Mouse (Mus musculus) myocyte (in vitro differentiated cells): ENCODE data around the gene Kras. TPM values are rescaled to one million over a fixed set of nuclear protein-coding genes. Genes with fewer than 3 reads are reported as not detected.
A peak's percentile ranks its signal among the peaks of the same experiment; 100 is the strongest.

Experiments
- H3K27me3 ChIP-seq: one replicate; pipeline ENCODE4 v1.6.1; 2011; ENCODE audit not compliant: control insufficient read depth, insufficient read depth, insufficient read length
- H3K36me3 ChIP-seq: one replicate; pipeline ENCODE4 v1.6.1; 2011; ENCODE audit not compliant: control insufficient read depth, insufficient read depth
- H3K4me2 ChIP-seq: one replicate; pipeline ENCODE4 v1.6.1; 2011; ENCODE audit warnings: low read depth, control low read depth
- H3K4me3 ChIP-seq: one replicate; pipeline ENCODE4 v1.5.1; 2011; ENCODE audit warnings: mild to moderate bottlenecking, control low read depth, moderate library complexity
- H3K79me2 ChIP-seq: one replicate; pipeline ENCODE4 v1.6.1; 2011; ENCODE audit not compliant: control insufficient read depth, insufficient read depth
- H3ac ChIP-seq: one replicate; pipeline ENCODE4 v1.6.1; 2011; ENCODE audit not compliant: control insufficient read depth, insufficient read length
- CEBPB ChIP-seq: IDR thresholded peaks from 2 replicates; pipeline ENCODE4 v1.6.1; 2011; ENCODE audit warnings: mild to moderate bottlenecking, moderate library complexity; ENCODE audit not compliant: poor library complexity, insufficient read depth, severe bottlenecking
- E2F4 ChIP-seq: IDR thresholded peaks from one replicate; pipeline ENCODE4 v1.6.1; 2011; ENCODE audit warnings: mild to moderate bottlenecking, control low read depth, moderate library complexity; ENCODE audit not compliant: insufficient read depth
- MAX ChIP-seq: IDR thresholded peaks from one replicate; pipeline ENCODE4 v1.6.1; 2011; ENCODE audit warnings: low read depth, mild to moderate bottlenecking, control low read depth
- MYOD1 ChIP-seq, 3 experiments: IDR thresholded peaks; one replicate each; pipeline ENCODE4 v1.6.1; 2011; ENCODE audit warnings: control low read depth in 2 of 3, low read depth in 2 of 3, mild to moderate bottlenecking in 2 of 3, moderate library complexity in 1 of 3; ENCODE audit not compliant: insufficient read length in 2 of 3, control insufficient read depth in 1 of 3
- MYOG ChIP-seq, 3 experiments: IDR thresholded peaks; one replicate each; pipeline ENCODE4 v1.6.1; 2011; ENCODE audit warnings: control low read depth in 2 of 3, low read depth in 2 of 3, mild to moderate bottlenecking in 2 of 3; ENCODE audit not compliant: insufficient read length in 2 of 3, control insufficient read depth in 1 of 3, insufficient read depth in 1 of 3
- POLR2A ChIP-seq: IDR thresholded peaks from one replicate; pipeline ENCODE4 v1.6.1; 2011; ENCODE audit warnings: low read depth, mild to moderate bottlenecking, control low read depth, moderate library complexity; ENCODE audit not compliant: insufficient read length
- POLR2AphosphoS2 ChIP-seq: IDR thresholded peaks from one replicate; pipeline ENCODE4 v1.6.1; 2011; ENCODE audit warnings: low read depth, control low read depth; ENCODE audit not compliant: insufficient read length
- REST ChIP-seq: IDR thresholded peaks from one replicate; pipeline ENCODE4 v1.6.1; 2011; ENCODE audit warnings: mild to moderate bottlenecking, control low read depth, moderate library complexity; ENCODE audit not compliant: insufficient read depth, insufficient read length
- SRF ChIP-seq: IDR thresholded peaks from one replicate; pipeline ENCODE4 v1.6.1; 2011; ENCODE audit warnings: low read depth; ENCODE audit not compliant: control insufficient read depth, insufficient read length
- TCF12 ChIP-seq: IDR thresholded peaks from one replicate; pipeline ENCODE4 v1.6.1; 2011; ENCODE audit warnings: mild to moderate bottlenecking, control low read depth; ENCODE audit not compliant: poor library complexity, insufficient read depth, severe bottlenecking
- TCF3 ChIP-seq: IDR thresholded peaks from one replicate; pipeline ENCODE4 v1.6.1; 2011; ENCODE audit warnings: low read depth, control low read depth; ENCODE audit not compliant: insufficient read length
- USF1 ChIP-seq: IDR thresholded peaks from one replicate; pipeline ENCODE4 v1.6.1; 2011; ENCODE audit warnings: low read depth, mild to moderate bottlenecking, control low read depth, moderate library complexity
- polyA plus RNA-seq: library from polyadenylated mRNA; unstranded; fragments of >200 nt; fragmentation: generic; extraction: Trizol; gene quantifications from one replicate; pipeline ENCODE4 v1.2.1, GENCODE M21; 2012; ENCODE audit warnings: missing spikeins

Kras gene
- polyA plus RNA-seq, 1 experiment, result 15.8 TPM

- TF ChIP-seq MYOG (IDR thresholded peaks at IDR 0.05; ENCODE audit: control insufficient read depth in 1 of 3, insufficient read depth in 1 of 3, insufficient read length in 2 of 3, low read depth in 2 of 3) (no peak), POLR2AphosphoS2 (no peak), E2F4 (no peak), MAX (no peak), SRF (no peak), CEBPB (no peak), TCF3 (no peak), REST (no peak)
- Histone ChIP-seq H3K4me3 (no peak overlapping the region), H3K36me3 (no peaks in the 10 kb centered on the region), H3K79me2 (no peaks in the 10 kb centered on the region), H3ac (no peak overlapping the region), H3K4me2 (peak overlapping the region; percentile 86), H3K27me3 (no peaks in the 10 kb centered on the region)
Measured at GRCm38 (mm10) chr6:145275586-145276219, 25.7 kb upstream of the Kras start.

- no peaks in the 10 kb centered on the region for H3K27me3 ChIP-seq
- no peaks in the 10 kb centered on the region for H3K36me3 ChIP-seq
- peak overlapping the region; percentile 26 for H3K4me2 ChIP-seq
- H3K4me3 ChIP-seq, result no peak overlapping the region
- no peak overlapping the region for H3ac ChIP-seq
- peak in 1 of 3 experiments; percentile 2 for TF ChIP-seq MYOD1 (IDR thresholded peaks at IDR 0.05; ENCODE audit: control insufficient read depth in 1 of 3, insufficient read length in 2 of 3, low read depth in 2 of 3)
- peak; percentile 96 for TF ChIP-seq CEBPB
- no peak for TF ChIP-seq USF1
- no peaks in the 10 kb centered on the region for H3K79me2 ChIP-seq
Measured at GRCm38 (mm10) chr6:145273971-145274620, 24.1 kb upstream of the Kras start.

GRCm38 (mm10) chr6:145272142-145272937 lies 22.3 kb upstream of the Kras start:
- no peak for TF ChIP-seq POLR2AphosphoS2
- TF ChIP-seq POLR2A, result no peak
- TF ChIP-seq TCF12, result no peak
- no peak for TF ChIP-seq MAX
- TF ChIP-seq SRF, result no peak
- no peak for TF ChIP-seq CEBPB
- TF ChIP-seq TCF3, result no peak
- no peak for TF ChIP-seq USF1
- no peak for TF ChIP-seq E2F4
- TF ChIP-seq REST, result no peak
- no peak for TF ChIP-seq MYOD1 (IDR thresholded peaks at IDR 0.05; ENCODE audit: control insufficient read depth in 1 of 3, insufficient read length in 2 of 3, low read depth in 2 of 3)

DNA sequence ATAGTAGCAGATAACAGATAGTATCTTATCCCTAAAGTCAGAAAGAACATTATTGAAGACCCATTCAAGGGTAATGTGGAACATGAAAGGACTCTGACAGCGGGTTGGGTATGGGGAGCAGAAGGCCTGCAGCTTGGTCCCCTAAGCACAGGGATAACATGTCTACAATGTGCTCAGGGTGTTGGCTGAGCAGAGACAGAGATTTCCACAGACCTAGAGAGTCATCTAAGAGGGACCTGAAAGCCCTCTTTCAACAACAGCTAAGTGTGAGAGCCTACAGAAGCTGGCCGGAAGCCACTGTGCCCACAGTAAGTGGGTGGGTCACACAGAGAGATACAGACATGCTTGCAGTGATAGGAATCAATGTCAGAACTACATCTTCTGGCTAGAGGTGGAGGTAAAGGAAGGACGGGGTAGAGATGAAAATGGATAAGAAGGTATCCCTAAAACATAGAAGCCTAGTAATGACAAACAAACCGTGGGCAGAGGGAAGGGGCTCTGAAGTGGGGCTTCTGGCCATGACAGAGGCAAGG lies 19.3 kb upstream of the Kras start:
- Histone ChIP-seq H3K4me3 (no peak overlapping the region), H3ac (no peak overlapping the region), H3K27me3 (peaks cover 11% of the 10 kb centered on the region), H3K4me2 (no peak overlapping the region), H3K36me3 (no peaks in the 10 kb centered on the region), H3K79me2 (no peaks in the 10 kb centered on the region)
- no peak for TF ChIP-seq CEBPB
- TF ChIP-seq MYOD1 (IDR thresholded peaks at IDR 0.05; ENCODE audit: control insufficient read depth in 1 of 3, insufficient read length in 2 of 3, low read depth in 2 of 3), result no peak
- TF ChIP-seq TCF3, result no peak
- TF ChIP-seq E2F4, result no peak
- no peak for TF ChIP-seq TCF12
- TF ChIP-seq REST, result no peak

More at GRCm38 (mm10) chr6:145272142-145272937, 22.3 kb upstream of the Kras start:
- no peak overlapping the region for H3K4me3 ChIP-seq
- H3K79me2 ChIP-seq, result no peaks in the 10 kb centered on the region
- H3K4me2 ChIP-seq, result no peak overlapping the region
- H3K36me3 ChIP-seq, result no peaks in the 10 kb centered on the region
- peaks cover 2% of the 10 kb centered on the region for H3K27me3 ChIP-seq
- H3ac ChIP-seq, result no peak overlapping the region

DNA sequence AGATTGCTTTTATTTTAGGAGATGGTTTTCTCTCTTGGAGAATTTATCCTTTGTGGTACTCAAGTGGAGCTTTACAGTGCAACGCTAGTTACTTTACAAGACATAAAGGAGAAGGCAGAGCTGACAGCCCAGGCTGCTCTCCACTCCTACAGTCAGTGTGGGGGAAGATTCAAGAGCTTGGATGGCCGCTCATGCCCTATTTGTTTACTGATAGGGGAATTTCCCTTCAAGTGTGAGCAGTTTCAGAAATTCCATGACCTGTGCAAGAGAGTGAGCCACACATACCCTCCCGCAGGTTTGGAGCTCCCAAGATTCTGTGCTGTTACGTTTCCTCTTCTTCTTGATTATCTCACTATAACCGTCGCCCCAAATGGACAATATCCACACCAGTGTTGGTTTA lies 17.7 kb upstream of the Kras start:
- Histone ChIP-seq H3ac (no peak overlapping the region), H3K4me3 (no peak overlapping the region), H3K79me2 (no peaks in the 10 kb centered on the region), H3K36me3 (no peaks in the 10 kb centered on the region), H3K4me2 (no peak overlapping the region), H3K27me3 (peaks cover 11% of the 10 kb centered on the region)
- no peak for TF ChIP-seq REST
- TF ChIP-seq SRF, result no peak
- TF ChIP-seq POLR2AphosphoS2, result no peak
- TF ChIP-seq E2F4, result no peak
- TF ChIP-seq MAX, result no peak
